1 mouse cellular context compared by ENCODE assay signal in genomic region chr17:25833961-25834594, GRCm38 (mm10).
TF ChIP-seq lines count a peak whose summit lies in the region.

No protein-coding gene starts in this region.

TF ChIP-seq in MEL, 35 proteins besides CTCF, POLR2A, EP300 and RAD21 (continued from another document):
- TF ChIP-seq POLR2AphosphoS5 (IDR thresholded peaks at IDR 0.05; ENCODE audit: borderline replicate concordance, low read depth, low read length), result no peak
